Mouse (Mus musculus) megakaryocyte, embryonic 14.5 days (primary cell): ENCODE measurements around the gene Rap1gap.

Source experiments
- FLI1 ChIP-seq: IDR thresholded peaks from 2 replicates; pipeline ENCODE4 v1.6.1; 2012; ENCODE audit warnings: low read length, inconsistent platforms, mixed read lengths
- GATA1 ChIP-seq: IDR thresholded peaks from 3 replicates; pipeline ENCODE4 v1.6.1; 2012; ENCODE audit warnings: mixed read lengths, low read length, inconsistent platforms, borderline replicate concordance

DNA sequence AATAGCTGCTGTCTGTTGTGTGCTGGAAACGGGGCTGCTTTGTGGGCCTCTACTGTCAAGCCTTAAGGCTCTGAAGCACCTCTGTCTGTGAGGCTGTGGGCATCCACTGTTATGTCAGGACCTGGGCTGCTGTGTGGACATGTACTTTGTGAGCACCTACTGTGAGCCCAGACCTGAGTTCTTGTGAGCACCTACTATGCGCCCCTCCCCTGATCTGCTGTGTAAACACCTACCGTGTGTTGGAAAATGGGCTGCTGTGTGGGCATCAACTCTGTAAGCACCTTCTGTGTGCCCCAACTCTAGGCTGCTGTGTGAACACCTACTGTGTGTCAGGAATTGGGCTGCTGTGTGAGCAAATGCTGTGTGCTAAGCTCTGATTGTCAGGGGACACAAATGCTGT lies 57.7 kb downstream of the Rap1gap start:
- TF ChIP-seq GATA1: no peak
- no peak for TF ChIP-seq FLI1
